Mouse (Mus musculus) lung, adult 2 months (tissue): ENCODE data around the gene Emc3. TPM values are rescaled to one million over a fixed set of nuclear protein-coding genes. Genes with fewer than 3 reads are reported as not detected.

Experiments used
- DNase-seq: peaks from one replicate; pipeline ENCODE4 v3.0.0; 2022
- H3K4me1 ChIP-seq: fragments of 200-500 bp; 2 replicates; pipeline ENCODE4 v1.6.1; 2011; ENCODE audit warnings: low read length; ENCODE audit not compliant: control insufficient read depth, insufficient read depth
- H3K4me3 ChIP-seq: fragments of 200-500 bp; replicated peaks from 2 replicates; pipeline ENCODE3; 2011; ENCODE audit warnings: low read depth, mild to moderate bottlenecking, control low read depth, low read length; ENCODE audit errors: extremely low read depth
- CTCF ChIP-seq: fragments of 200-500 bp; IDR thresholded peaks from 2 replicates; pipeline ENCODE4 v1.5.1; 2011; ENCODE audit warnings: mild to moderate bottlenecking, low read length, control low read depth; ENCODE audit not compliant: insufficient read depth
- POLR2A ChIP-seq: fragments of 200-500 bp; IDR thresholded peaks from 2 replicates; pipeline ENCODE4 v1.6.1; 2011; ENCODE audit warnings: low read depth, mild to moderate bottlenecking, control low read depth, low read length, borderline replicate concordance; ENCODE audit errors: extremely low read depth
- WGBS: fragments of 180-500 bp; shearing (Covaris S2); methylation state at CpG from one replicate; pipeline ENCODE4 v1.1.7; 2018; 5-methylcytosine and 5-hydroxymethylcytosine counted together
- polyA plus RNA-seq: library from polyadenylated mRNA; depleted of rRNA; stranded (reverse); fragments of >200 nt; gene quantifications from 2 replicates; pipeline ENCODE4 v1.2.3, GENCODE M21; 2012

The Emc3 gene
- polyA plus RNA-seq, 1 experiment, result 51.5 TPM

DNA sequence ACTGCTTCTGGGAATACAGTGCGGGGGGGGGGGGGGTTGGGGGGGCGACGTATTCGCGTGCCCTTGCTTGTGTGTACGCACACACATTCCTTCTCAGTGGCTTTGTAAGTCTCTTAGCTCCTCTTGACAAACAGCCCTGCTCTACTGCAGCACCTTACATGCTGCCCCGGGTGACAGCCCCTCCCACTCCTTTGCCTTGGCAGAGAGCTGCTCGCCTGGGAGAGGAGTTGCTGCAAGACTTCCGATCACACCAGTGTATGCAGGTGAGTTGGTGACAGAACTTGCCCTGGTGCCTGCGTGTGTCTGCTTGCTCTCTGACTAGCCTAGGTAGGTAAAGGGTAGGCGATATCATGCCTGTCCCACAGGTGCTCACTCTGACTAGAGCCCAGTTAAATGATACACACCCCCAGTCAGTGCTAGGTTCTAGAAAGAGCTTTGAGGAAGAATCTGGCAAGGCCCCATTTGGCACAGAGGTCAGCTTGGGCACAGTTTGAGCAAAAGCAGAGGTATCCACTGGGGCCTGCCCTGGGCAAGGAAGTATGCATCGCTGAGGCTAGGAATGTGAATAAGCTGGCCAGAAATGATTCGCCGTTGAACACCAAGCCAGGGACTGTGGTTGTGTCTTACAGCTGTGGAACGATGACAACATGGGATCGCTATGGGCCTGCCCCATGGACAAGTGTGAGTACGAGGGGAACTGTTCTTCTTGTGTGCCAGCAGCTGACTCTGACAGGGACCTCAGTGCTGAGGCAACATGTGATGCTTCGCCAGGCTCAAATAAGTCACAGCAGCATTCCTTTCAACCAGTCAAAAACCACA lies 50.7 kb downstream of the Emc3 start:
- peak; percentile 40 for DNase-seq
- TF ChIP-seq POLR2A (peak; percentile 35; the same call in 1 of the 2 replicates), CTCF (no peak)
- WGBS, result 62% methylated on average over 18 of the region's 18 CpGs

DNA sequence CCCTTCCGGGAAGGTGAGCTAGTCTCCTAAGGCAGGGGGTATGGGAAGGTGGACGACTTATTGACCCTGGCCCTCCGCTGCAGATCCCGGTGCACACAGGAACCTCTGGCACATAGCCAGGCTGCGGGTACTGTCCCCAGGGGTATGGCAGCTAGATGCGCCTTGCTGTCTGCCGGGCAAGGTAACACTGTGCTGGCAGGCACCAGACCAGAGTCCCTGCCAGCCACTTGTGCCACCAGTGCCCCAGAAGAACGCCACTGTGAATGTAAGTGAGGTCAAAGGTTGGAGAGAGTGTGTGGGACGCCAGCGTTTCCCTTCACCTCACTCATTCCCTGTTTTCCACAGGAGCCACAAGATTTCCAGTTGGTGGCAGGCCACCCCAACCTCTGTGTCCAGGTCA lies 52.5 kb downstream of the Emc3 start:
- no peak overlapping the region for H3K4me3 ChIP-seq
- DNase-seq, result no peak
- no peak for TF ChIP-seq CTCF
- TF ChIP-seq POLR2A, result no peak
- peaks cover 5% of the 10 kb centered on the region for H3K4me1 ChIP-seq
- WGBS, result 80% methylated on average over 10 of the region's 10 CpGs

More for the DNA sequence above, 50.7 kb downstream of the Emc3 start:
- Histone ChIP-seq H3K4me3 (no peak overlapping the region), H3K4me1 (peaks cover 6% of the 10 kb centered on the region)

DNA sequence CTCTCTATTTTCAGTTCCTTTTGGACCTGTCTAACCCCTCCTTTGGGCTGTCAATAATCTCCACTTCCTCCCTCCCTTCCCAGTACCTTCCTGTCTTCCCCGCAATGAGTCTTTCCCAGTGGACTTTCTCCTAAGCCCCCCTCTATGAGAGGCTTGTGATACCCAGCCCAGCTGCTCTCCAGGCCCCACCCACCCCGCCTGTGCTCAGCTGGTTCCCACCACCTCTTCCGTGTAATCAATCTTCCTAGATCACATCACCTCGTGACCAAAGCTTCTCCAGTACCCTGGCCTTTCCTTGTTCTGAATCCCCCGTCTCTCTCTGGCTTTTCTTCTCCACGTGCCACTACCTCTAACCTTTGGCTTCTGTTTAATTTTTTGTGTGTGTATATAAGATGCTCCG lies 54.1 kb downstream of the Emc3 start:
- H3K4me3 ChIP-seq, result no peak overlapping the region
- peaks cover 3% of the 10 kb centered on the region for H3K4me1 ChIP-seq
- no peak for DNase-seq
- TF ChIP-seq POLR2A, result no peak
- no peak for TF ChIP-seq CTCF
- 40% methylated on average over 7 of the region's 7 CpGs for WGBS

DNA sequence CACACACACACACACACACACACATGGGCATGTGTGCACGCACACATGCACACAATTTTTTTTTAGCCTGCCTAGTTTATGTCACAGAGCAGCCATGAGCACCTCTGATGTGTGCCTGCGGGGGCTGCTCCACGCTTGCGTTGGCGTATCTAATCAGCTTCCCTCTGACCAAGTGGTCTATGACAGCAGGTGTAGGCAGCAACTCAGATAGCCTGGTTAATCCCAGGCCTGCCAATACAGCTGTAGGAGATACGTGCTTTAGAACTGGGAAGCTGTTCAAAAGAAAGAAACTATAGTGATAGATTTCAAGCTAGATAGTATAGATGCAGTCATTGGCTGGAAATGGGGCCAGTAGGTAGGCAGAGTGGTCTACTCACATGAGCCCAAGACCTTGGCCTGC lies 57.7 kb downstream of the Emc3 start:
- WGBS, result 94% methylated on average over 6 of the region's 6 CpGs
- Histone ChIP-seq H3K4me1 (peaks cover 12% of the 10 kb centered on the region), H3K4me3 (no peak overlapping the region)
- TF ChIP-seq POLR2A, result no peak
- TF ChIP-seq CTCF, result no peak
- DNase-seq, result no peak

DNA sequence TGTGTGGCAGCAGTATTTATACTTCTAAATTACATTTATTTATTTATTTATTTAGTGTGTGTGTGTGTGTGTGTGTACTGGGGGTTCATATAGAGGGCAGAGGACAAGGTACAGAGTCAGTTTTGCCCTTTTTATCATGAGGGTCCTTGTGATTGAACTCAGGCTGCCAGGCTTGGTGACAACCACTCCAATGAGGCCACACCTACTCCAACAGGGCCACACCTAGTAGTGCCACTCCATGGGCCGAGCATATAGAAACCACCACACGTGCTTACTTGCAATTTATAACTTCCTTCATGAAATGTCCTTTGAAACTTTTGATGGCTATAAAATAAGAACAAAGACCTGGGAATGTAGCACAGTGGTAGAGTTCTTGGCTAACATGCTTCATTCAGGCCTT lies 58.2 kb downstream of the Emc3 start:
- TF ChIP-seq CTCF (no peak), POLR2A (no peak)
- H3K4me3 ChIP-seq, result no peak overlapping the region
- H3K4me1 ChIP-seq, result peaks cover 12% of the 10 kb centered on the region
- WGBS, result 51% methylated on average over 2 of the region's 2 CpGs
- no peak for DNase-seq

DNA sequence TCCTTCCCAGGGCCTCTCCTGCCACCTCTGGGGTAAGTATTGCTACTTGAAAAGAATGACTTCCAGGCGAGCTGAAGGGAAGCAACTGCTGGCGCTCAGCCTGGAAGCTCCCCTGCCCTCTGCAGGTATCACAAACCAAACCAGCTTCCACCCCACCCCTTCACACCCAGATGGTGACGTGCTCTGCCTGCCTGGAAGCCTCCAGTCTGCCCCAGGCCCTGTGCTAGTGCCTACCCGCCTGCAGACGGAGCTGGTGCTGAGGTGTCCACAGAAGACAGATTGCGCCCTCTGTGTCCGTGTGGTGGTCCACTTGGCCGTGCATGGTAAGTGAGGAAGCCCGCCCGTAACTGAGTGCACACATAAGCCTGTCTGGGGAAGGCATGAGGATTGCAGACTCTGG lies 59.4 kb downstream of the Emc3 start:
- H3K4me3 ChIP-seq, result peak overlapping the region; percentile 2
- DNase-seq, result no peak
- peaks cover 12% of the 10 kb centered on the region for H3K4me1 ChIP-seq
- 67% methylated on average over 10 of the region's 10 CpGs for WGBS
- TF ChIP-seq CTCF (no peak), POLR2A (no peak)

DNA sequence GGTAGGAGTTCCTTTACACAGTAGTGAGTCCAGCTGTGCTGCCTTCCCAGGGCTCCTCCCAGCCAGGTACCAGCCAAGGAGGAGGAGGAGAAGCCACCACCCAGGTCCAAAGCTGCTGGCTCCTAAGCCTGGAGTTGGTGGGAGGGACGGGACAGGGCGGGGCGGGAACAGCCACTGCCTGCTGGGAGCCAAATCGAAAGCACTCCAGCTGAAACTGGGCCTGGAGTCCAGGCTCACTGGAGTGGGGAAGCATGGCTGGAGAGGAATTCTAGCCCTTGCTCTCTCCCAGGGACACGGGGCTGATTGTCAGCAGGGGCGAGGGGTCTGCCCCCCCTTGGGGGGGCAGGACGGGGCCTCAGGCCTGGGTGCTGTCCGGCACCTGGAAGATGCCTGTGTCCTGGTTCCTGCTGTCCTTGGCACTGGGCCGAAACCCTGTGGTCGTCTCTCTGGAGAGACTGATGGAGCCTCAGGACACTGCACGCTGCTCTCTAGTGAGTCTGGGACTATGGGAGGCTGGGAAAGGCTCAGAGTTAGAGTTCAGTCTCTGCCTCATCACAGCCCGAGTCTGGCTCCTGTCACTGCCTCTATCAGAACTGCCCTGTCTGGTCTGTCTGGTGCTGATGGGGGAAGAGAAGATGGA lies 60.0 kb downstream of the Emc3 start, which contains the start of gene Il17rc:
TSS of gene Il17rc (plus strand) at position 131 of the 640 bp plus-strand sequence.
- TF ChIP-seq CTCF (no peak), POLR2A (peak; percentile 88)
- H3K4me3 ChIP-seq, result peak within 1 kb of the TSS; percentile 26
- WGBS, result 15% methylated on average over 12 of the region's 12 CpGs
- H3K4me1 ChIP-seq, result peaks cover 12% of the 10 kb centered on the region
- DNase-seq, result peak; percentile 70

DNA sequence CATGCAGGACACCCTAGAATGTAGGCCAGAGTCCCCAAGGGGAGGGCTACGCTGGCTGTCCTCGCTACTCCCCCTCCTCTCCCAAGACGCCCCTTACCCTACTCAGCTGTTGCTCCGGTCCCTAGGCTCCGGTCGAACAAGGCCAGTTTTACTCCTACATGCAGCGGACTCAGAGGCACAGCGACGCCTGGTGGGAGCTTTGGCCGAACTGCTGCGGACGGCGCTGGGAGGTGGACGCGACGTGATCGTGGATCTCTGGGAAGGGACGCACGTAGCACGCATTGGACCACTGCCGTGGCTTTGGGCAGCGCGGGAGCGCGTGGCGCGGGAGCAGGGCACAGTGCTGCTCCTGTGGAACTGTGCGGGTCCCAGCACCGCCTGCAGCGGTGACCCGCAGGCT lies 62.0 kb downstream of the Emc3 start:
- DNase-seq, result peak; percentile 84
- WGBS, result 3% methylated on average over 31 of the region's 31 CpGs

DNA sequence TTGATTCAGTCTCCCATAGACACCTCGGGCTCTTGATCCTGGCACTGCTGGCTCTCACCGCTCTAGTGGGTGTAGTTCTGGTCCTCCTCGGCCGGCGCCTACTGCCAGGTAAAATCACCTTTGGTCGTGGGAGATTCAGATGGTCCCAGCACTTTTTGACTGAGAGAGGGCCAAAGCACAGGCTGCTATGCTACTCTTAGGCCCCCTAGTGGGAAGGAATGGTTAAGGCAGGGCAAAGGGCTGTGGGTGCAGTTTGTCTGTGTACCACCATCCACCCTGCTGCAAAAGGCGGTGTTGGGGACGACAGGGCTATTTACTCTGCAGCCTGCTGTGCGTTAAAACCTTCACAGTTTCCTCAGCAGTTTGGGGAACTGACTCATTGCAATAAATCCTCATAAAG lies 62.4 kb downstream of the Emc3 start:
- Histone ChIP-seq H3K4me3 (peak overlapping the region; percentile 46), H3K4me1 (peaks cover 12% of the 10 kb centered on the region)
- WGBS, result 5% methylated on average over 9 of the region's 9 CpGs
- TF ChIP-seq CTCF (peak; percentile 85), POLR2A (no peak)
- DNase-seq, result peak; percentile 67

More for the DNA sequence above, 62.0 kb downstream of the Emc3 start:
- TF ChIP-seq POLR2A (no peak), CTCF (peak; percentile 79)
- H3K4me1 ChIP-seq, result peaks cover 12% of the 10 kb centered on the region
- peak overlapping the region; percentile 46 for H3K4me3 ChIP-seq

DNA sequence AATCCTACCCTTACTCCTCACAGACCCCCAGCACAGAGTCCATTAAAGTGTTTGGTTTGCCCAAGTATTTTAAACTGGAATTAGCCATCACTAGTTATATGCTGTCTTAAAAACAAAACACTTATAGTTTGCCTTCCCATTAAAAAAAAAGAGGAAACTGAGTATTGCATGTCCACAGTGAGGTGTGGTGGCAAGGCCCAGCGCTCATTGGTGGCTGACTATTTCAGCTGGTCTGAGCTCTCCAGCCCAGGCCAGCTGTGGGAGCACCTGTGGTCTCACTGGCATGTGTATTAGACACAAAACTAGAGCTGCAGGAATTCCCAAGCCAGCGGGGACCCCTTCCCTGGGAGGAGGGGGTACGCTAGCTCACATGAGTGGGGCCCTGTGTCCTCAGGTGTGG lies 62.9 kb downstream of the Emc3 start:
- TF ChIP-seq POLR2A (no peak), CTCF (no peak)
- Histone ChIP-seq H3K4me1 (peaks cover 12% of the 10 kb centered on the region), H3K4me3 (no peak overlapping the region)
- WGBS, result 68% methylated on average over 3 of the region's 3 CpGs
- no peak for DNase-seq
